Mouse (Mus musculus) heart, adult 9 months (tissue): ENCODE measurements around the gene Mtm1.
"Not testable (repeated sequence)": the region's sequence is repeated elsewhere in the genome, so short reads cannot be mapped to it uniquely, and the experiment has no call there.

Experiments
- DNase-seq, 2 experiments: peaks; one replicate each; pipeline ENCODE4 v3.0.0; 2022; ENCODE audit warnings: low spot score in 2 of 2

Gene Mtm1

GRCm38 (mm10) chrX:71285473-71285872 lies 74.9 kb downstream of the Mtm1 start:
- no peak for DNase-seq

GRCm38 (mm10) chrX:71287088-71287487 lies 76.5 kb downstream of the Mtm1 start:
- DNase-seq = no peak

- DNase-seq = no peak
These were observed 83.6 kb downstream of the Mtm1 start for GRCm38 (mm10) chrX:71294191-71294590.

- no peak for DNase-seq
These were observed 85.4 kb downstream of the Mtm1 start for GRCm38 (mm10) chrX:71296005-71296404.

- no peak for DNase-seq
These were observed 91.6 kb downstream of the Mtm1 start for GRCm38 (mm10) chrX:71302148-71302547.

- DNase-seq = peak; percentile 2 to 25
These were observed 100.7 kb downstream of the Mtm1 start for GRCm38 (mm10) chrX:71311229-71311628.

GRCm38 (mm10) chrX:71314380-71314779 lies 103.8 kb downstream of the Mtm1 start:
- DNase-seq = no peak

GRCm38 (mm10) chrX:71352033-71352432 lies 141.5 kb downstream of the Mtm1 start:
- no peak for DNase-seq

- DNase-seq = no peak
These were observed 144.8 kb downstream of the Mtm1 start for GRCm38 (mm10) chrX:71355331-71355730.

- not testable (repeated sequence) for DNase-seq
These were observed 151.2 kb downstream of the Mtm1 start for GRCm38 (mm10) chrX:71361793-71362192.

- DNase-seq = no peak
These were observed 153.5 kb downstream of the Mtm1 start for GRCm38 (mm10) chrX:71364062-71364461.

GRCm38 (mm10) chrX:71364554-71364991 lies 154.0 kb downstream of the Mtm1 start, which contains the start of gene Mtmr1:
Gene Mtmr1, plus strand, starts transcription at chrX:71364760.
- DNase-seq = peak; percentile 73 to 79

- DNase-seq = peak in 1 of 2 experiments; percentile 20
These were observed 154.4 kb downstream of the Mtm1 start for GRCm38 (mm10) chrX:71365011-71365410.
